Mouse (Mus musculus) urinary bladder, adult 2 months (tissue): Measurements from ENCODE around the gene Mcrs1. TPM values are rescaled to one million over a fixed set of nuclear protein-coding genes. Genes with fewer than 3 reads are reported as not detected.

ENCODE experiments used
- DNase-seq: peaks from one replicate; pipeline ENCODE4 v3.0.0; 2022; ENCODE audit warnings: low spot score
- polyA plus RNA-seq: library from polyadenylated mRNA; depleted of rRNA; stranded (reverse); fragments of >200 nt; gene quantifications from 2 replicates; pipeline ENCODE4 v1.2.3, GENCODE M21; 2012; rRNA removed

Mcrs1 gene
- polyA plus RNA-seq, 1 experiment = 48.9 TPM

GRCm38 (mm10) chr15:99213183-99213582 is 38.6 kb downstream of the Mcrs1 start:
- no peak for DNase-seq

GRCm38 (mm10) chr15:99205959-99206358 is 45.8 kb downstream of the Mcrs1 start:
- no peak for DNase-seq

- no peak for DNase-seq
Measured at GRCm38 (mm10) chr15:99198761-99199160, 53.0 kb downstream of the Mcrs1 start.

GRCm38 (mm10) chr15:99195043-99195442 is 56.7 kb downstream of the Mcrs1 start:
- DNase-seq = no peak

- no peak for DNase-seq
Measured at GRCm38 (mm10) chr15:99194358-99194757, 57.4 kb downstream of the Mcrs1 start.

Other genes with a start within 250 kb of the Mcrs1 start
- gene Tuba1c, start 222.1 kb downstream of the Mcrs1 start, polyA plus RNA-seq = 94.8 and 129 TPM in 2 replicates
- gene Prph, start 196.8 kb downstream of the Mcrs1 start, polyA plus RNA-seq = 6.4 and 7.1 TPM in 2 replicates
- 0.78 and 1.5 TPM in 2 replicates for gene Troap, start 177.4 kb downstream of the Mcrs1 start, polyA plus RNA-seq
- not detected in 2 replicates for gene C1ql4, start 164.1 kb downstream of the Mcrs1 start, polyA plus RNA-seq
- 0.10 TPM in 1 of 2 replicates, not detected in the other for gene Dnajc22, start 158.8 kb downstream of the Mcrs1 start, polyA plus RNA-seq
- 14.2 and 14.3 TPM in 2 replicates for gene Spats2, start 126.0 kb downstream of the Mcrs1 start, polyA plus RNA-seq
- 0.30 and 0.32 TPM in 2 replicates for gene Kcnh3, start 27.1 kb downstream of the Mcrs1 start, polyA plus RNA-seq
- 67.8 and 74.1 TPM in 2 replicates for gene Prpf40b, start 43.1 kb upstream of the Mcrs1 start, polyA plus RNA-seq
- 0.04 and 0.07 TPM in 2 replicates for gene Fam186b, start 43.9 kb upstream of the Mcrs1 start, polyA plus RNA-seq
- 8.9 and 9.9 TPM in 2 replicates for gene Fmnl3, start 118.5 kb upstream of the Mcrs1 start, polyA plus RNA-seq
- 331 and 342 TPM in 2 replicates for gene Tmbim6, start 140.9 kb upstream of the Mcrs1 start, polyA plus RNA-seq
- gene Nckap5l, start 205.8 kb upstream of the Mcrs1 start, polyA plus RNA-seq = 3.3 and 5.0 TPM in 2 replicates
- 5.7 and 5.9 TPM in 2 replicates for gene Bcdin3d, start 222.8 kb upstream of the Mcrs1 start, polyA plus RNA-seq